Mouse (Mus musculus) Patski (cell line): Measurements from ENCODE around the gene Ino80b. TPM values are rescaled to one million over a fixed set of nuclear protein-coding genes. Genes with fewer than 3 reads are reported as not detected.

Experiments used
- ATAC-seq: fragments of 100-300 bp; one replicate; pipeline ENCODE4 v1.8.0; 2021
- CTCF ChIA-PET: fragments of 350-600 bp; sonication (Branson Sonifier 250); formaldehyde crosslinking; loops from one replicate; lab custom pipeline; 2022; ENCODE audit warnings: inconsistent platforms; lab: Charles Lee
- POLR2A ChIA-PET: fragments of 350-600 bp; sonication (Branson Sonifier 250); formaldehyde crosslinking; loops from one replicate; lab custom pipeline; 2022; ENCODE audit warnings: antibody characterized with exemption, inconsistent platforms; lab: Charles Lee
- DNase-seq: peaks from one replicate; pipeline ENCODE4 v3.0.0-alpha.2; 2011; ENCODE audit warnings: low read depth, low spot score
- H3K27me3 ChIP-seq: fragments of 371-371 bp; one replicate; pipeline ENCODE4 v1.5.1; 2021
- CTCF ChIP-seq: fragments of 100-300 bp; IDR thresholded peaks from one replicate; pipeline ENCODE4 v1.5.1; 2021
- in situ Hi-C: fragments of 300-500 bp; cut with MboI; formaldehyde crosslinking; loops from 3 replicates; pipeline ENCODE4 v1.11.1; 2018; ENCODE audit warnings: low pct_unique_long_range_greater_than_20kb, mixed read lengths
- polyA plus RNA-seq: library from polyadenylated mRNA; unstranded; gene quantifications from one replicate; pipeline ENCODE4 v1.2.3, GENCODE M21; 2021

Ino80b gene
- polyA plus RNA-seq, 1 experiment from 2014 or later: 46.4 TPM

- ChIA-PET CTCF (interaction anchor here (1.2 to 3.5 kb wide), 4 partner anchors 16 to 99 kb away, joined by 3 to 17 read pairs (median 4); partner anchors contain the start of genes Dqx1 and Pcgf1), POLR2A (interaction anchor here (1.0 to 1.2 kb wide), 2 partner anchors 18 to 98 kb away, joined by 3 read pairs; partner anchors contain the start of gene Pcgf1)
- H3K27me3 ChIP-seq: peaks cover 9% of the 10 kb centered on the region
- DNase-seq (no peak), ATAC-seq (no peak)
- in situ Hi-C loops: no loop called here
- TF ChIP-seq CTCF: no peak
These were observed 29.3 kb downstream of the Ino80b start for GRCm38 (mm10) chr6:83095968-83096367.

GRCm38 (mm10) chr6:83092416-83093127, 32.7 kb downstream of the Ino80b start:
- DNase-seq: no peak
- POLR2A ChIA-PET: interaction anchor here (0.7 kb wide), 1 partner anchor 51 kb away, joined by 4 read pairs; no protein-coding TSS in a partner anchor
- CTCF ChIA-PET: interaction anchor here (1.0 to 1.3 kb wide), 3 partner anchors 8 to 14 kb away, joined by 3 to 6 read pairs (median 3); no protein-coding TSS in a partner anchor
- no peak for ATAC-seq
- in situ Hi-C loops: no loop called here
- no peak for TF ChIP-seq CTCF
- H3K27me3 ChIP-seq: peaks cover 10% of the 10 kb centered on the region

GRCm38 (mm10) chr6:83087926-83088260, 37.3 kb downstream of the Ino80b start:
- ATAC-seq: no peak
- CTCF ChIA-PET: interaction anchor here (1.1 kb wide), 1 partner anchor 91 kb away, joined by 3 read pairs; no protein-coding TSS in a partner anchor
- H3K27me3 ChIP-seq: peaks cover 8% of the 10 kb centered on the region
- in situ Hi-C loops: no loop called here
- POLR2A ChIA-PET: interaction anchor here (0.9 kb wide), 1 partner anchor 9 kb away, joined by 3 read pairs; no protein-coding TSS in a partner anchor
- no peak for TF ChIP-seq CTCF
- DNase-seq: no peak

- POLR2A ChIA-PET: interaction anchor here (0.9 kb wide), 1 partner anchor 9 kb away, joined by 3 read pairs; no protein-coding TSS in a partner anchor
- no peak for TF ChIP-seq CTCF
- H3K27me3 ChIP-seq: peaks cover 8% of the 10 kb centered on the region
- in situ Hi-C loops: no loop called here
- no peak for DNase-seq
- ATAC-seq: no peak
- CTCF ChIA-PET: interaction anchor here (1.1 kb wide), 2 partner anchors 9 to 90 kb away, joined by 3 read pairs; no protein-coding TSS in a partner anchor
These were observed 37.9 kb downstream of the Ino80b start for GRCm38 (mm10) chr6:83087205-83087925.

GRCm38 (mm10) chr6:83086121-83087035, 38.9 kb downstream of the Ino80b start, which contains the start of gene Lbx2:
TSS of gene Lbx2 (plus strand) at chr6:83086367.
- ATAC-seq (no peak), DNase-seq (no peak)
- in situ Hi-C loops: no loop called here
- POLR2A ChIA-PET: no interaction called here
- H3K27me3 ChIP-seq: peaks cover 8% of the 10 kb centered on the region
- CTCF ChIA-PET: interaction anchor here (1.1 kb wide), 1 partner anchor 8 kb away, joined by 3 read pairs; no protein-coding TSS in a partner anchor
- no peak for TF ChIP-seq CTCF

GRCm38 (mm10) chr6:83084477-83084876, 40.8 kb downstream of the Ino80b start:
- H3K27me3 ChIP-seq: peaks cover 8% of the 10 kb centered on the region
- no peak for TF ChIP-seq CTCF
- CTCF ChIA-PET: interaction anchor here (1.5 to 3.2 kb wide), 2 partner anchors 17 to 88 kb away, joined by 3 to 11 read pairs; partner anchors contain the start of genes Ccdc142 and Gm42688
- in situ Hi-C loops: loop anchor here (5.0 kb wide), 1 partner anchor 162 kb away; no protein-coding TSS in a partner anchor
- peak; percentile 12 for ATAC-seq
- DNase-seq: no peak
- POLR2A ChIA-PET: no interaction called here

- ATAC-seq (no peak), DNase-seq (no peak)
- peaks cover 8% of the 10 kb centered on the region for H3K27me3 ChIP-seq
- POLR2A ChIA-PET: no interaction called here
- in situ Hi-C loops: loop anchor here (5.0 kb wide), 1 partner anchor 161 kb away; no protein-coding TSS in a partner anchor
- CTCF ChIA-PET: interaction anchor here (1.1 to 3.2 kb wide), 3 partner anchors 18 to 87 kb away, joined by 3 to 11 read pairs (median 3); partner anchors contain the start of genes Ccdc142 and Gm42688
- TF ChIP-seq CTCF: no peak
These were observed 41.7 kb downstream of the Ino80b start for GRCm38 (mm10) chr6:83083497-83083896.

- ATAC-seq (no peak), DNase-seq (no peak)
- ChIA-PET POLR2A (no interaction called here), CTCF (interaction anchor here (1.2 to 1.7 kb wide), 4 partner anchors 10 to 84 kb away, joined by 3 to 8 read pairs (median 6); partner anchors contain the start of genes Ccdc142 and Gm42688)
- in situ Hi-C loops: loop anchor here (5.0 kb wide), 1 partner anchor 158 kb away; no protein-coding TSS in a partner anchor
- TF ChIP-seq CTCF: no peak
- H3K27me3 ChIP-seq: no peaks in the 10 kb centered on the region
These were observed 45.0 kb downstream of the Ino80b start for GRCm38 (mm10) chr6:83080210-83080609.

- ATAC-seq (peak; percentile 75), DNase-seq (peak; percentile 74)
- in situ Hi-C loops: no loop called here
- peaks cover 7% of the 10 kb centered on the region for H3K27me3 ChIP-seq
- ChIA-PET CTCF (interaction anchor here (0.7 to 1.8 kb wide), 7 partner anchors 9 to 87 kb away, joined by 3 to 13 read pairs (median 4); partner anchors contain the start of genes Ccdc142 and Gm42688), POLR2A (interaction anchor here (0.5 to 1.7 kb wide), 9 partner anchors 10 to 105 kb away, joined by 3 to 7 read pairs (median 3); partner anchors contain the start of genes Aup1, Htra2, Rtkn and Wbp1)
- no peak for TF ChIP-seq CTCF
These were observed 46.8 kb downstream of the Ino80b start for GRCm38 (mm10) chr6:83078324-83078858.
